Mouse (Mus musculus) cerebellum, adult 9-11 months (tissue): ENCODE results near the gene AI837181.

Experiments used
- DNase-seq: peaks from one replicate; pipeline ENCODE4 v3.0.0; 2022

AI837181 gene

GRCm38 (mm10) chr19:5447515-5448353, 22.8 kb downstream of the AI837181 start, which contains the start of gene Fosl1:
Gene Fosl1, plus strand, starts transcription at chr19:5447547.
- peak; percentile 78 for DNase-seq

DNA sequence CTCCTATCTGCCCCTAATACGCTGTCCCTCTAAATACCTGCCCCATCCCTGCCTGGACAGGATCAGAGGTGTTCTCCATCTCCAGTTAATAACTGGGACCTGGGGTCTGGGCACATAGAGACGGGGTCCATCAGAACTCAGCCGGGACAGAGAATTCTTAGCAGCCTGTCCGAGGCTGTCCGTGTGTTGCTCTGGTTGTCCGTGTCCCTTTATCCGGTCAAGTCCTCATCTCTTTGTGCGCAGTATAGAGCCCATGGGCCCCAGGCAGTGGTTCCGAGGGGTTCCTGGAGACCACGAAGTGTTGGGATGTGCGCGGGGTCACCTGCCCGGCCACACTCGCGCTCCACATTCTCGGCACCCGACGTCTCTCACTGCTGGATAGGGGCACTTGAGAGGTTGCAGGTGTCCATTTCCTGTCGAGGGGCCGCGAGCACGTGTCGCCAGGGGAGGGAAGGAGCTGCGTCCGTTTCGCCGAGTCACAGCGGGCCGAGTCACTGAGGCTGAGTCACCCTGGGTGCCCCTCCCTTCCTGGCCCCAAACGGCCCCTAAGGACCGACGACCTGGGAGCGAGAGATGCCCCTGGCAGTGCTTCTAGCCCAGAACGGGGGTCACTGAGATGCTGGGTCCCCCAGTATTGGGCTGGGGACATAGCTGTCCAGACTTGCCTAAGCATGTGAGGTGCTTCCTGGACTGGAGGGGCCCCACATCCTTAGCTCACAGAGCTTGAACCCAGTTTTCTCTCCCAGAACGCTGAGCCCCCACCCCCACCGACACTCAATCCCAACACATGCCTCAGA, 23.6 kb downstream of the AI837181 start:
- peak; percentile 33 for DNase-seq

- DNase-seq = no peak
Observed at GRCm38 (mm10) chr19:5449673-5450072, 24.7 kb downstream of the AI837181 start.

DNA sequence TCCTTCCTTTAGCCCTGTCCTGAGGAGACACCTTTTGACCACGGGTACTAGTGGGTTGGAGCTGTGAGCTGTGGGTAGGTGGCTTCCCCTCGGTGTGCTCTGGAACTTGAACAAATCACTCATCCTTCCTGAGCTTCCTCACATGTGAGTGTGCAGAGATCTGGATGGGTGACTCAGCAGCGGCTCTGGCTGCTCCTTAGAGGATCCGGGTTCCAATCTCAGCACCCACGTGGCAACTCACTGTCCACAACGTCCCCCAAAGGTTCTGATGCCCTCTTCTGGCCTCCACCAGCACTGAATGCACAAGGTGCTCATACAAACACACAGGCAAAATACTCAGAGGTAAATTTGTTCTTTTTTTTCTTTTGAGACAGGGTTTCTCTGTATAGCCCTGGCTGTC, 26.8 kb downstream of the AI837181 start:
- DNase-seq = no peak

GRCm38 (mm10) chr19:5455037-5455436, 30.1 kb downstream of the AI837181 start:
- DNase-seq = no peak

- no peak for DNase-seq
Observed at GRCm38 (mm10) chr19:5455568-5455967, 30.6 kb downstream of the AI837181 start.

DNA sequence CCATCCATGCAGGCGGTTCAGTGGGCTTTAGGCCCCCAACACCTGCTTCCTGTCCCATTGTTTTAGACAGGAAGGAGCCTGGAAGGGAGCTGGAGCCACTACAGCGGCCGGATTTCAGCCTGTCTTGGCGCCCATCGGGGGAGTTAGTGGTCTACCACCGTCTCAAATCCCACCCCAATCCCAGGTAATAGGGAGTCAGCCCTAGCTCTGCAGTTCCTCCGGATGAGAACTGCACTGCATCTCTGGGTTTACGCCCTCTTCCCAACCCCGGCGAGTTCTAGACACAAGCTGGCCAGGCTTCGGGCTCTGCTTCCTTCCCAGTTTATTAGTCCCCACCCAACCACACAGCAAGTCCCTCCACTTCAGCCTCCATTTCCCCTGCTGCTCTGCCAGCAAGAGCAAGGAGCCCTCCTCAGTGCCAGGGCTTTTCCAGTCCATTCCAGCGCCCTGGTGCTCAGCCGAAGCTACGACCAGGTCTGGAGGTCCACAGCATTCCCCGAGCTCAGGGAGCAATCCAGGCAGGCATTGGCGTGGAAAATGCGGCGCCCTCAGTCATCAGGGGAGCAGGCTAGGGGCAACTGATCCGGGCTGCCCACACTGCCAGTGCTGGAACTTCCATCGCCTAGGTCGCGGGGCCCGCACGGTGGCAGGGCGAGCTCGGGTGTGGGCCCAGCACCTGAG, 31.4 kb downstream of the AI837181 start:
- no peak for DNase-seq

- DNase-seq = peak; percentile 98
Observed at GRCm38 (mm10) chr19:5456922-5457745, 32.2 kb downstream of the AI837181 start.

DNA sequence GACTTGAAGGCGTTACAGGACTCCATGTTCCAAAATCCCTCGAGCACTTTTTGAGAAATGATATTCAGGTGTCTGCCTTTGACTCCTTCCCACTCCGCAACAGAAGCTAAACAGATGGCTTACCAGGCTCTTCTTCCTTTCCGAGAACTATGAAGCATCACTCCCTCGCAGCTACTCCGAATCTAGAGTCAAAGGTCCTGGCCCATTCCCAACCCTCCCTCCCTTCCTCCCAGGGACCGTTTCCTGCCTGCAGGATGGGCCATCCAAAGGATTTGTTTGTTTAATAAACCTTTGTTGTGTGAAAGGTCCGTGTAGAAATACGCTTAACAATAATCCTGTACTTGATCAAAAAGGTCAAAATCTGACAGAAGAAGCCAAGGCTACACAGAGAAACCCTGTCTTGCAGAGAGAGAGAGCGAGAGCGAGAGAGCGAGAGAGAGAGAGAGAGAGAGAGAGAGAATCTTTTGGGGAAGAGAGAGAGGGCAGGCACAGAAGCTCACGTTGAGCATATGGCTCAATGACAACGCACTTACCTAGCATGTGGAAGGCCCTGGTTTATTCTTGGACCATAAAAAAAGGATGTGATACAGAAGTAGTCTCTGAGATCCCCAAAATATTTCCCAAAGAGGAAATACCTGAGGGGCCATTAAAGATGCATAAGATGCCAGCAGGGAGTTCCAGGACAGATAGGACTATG, 33.0 kb downstream of the AI837181 start, which contains the start of gene Ccdc85b:
Gene Ccdc85b, minus strand, starts transcription at position 149 of the 697 bp plus-strand sequence.
- peak; percentile 41 for DNase-seq

DNA sequence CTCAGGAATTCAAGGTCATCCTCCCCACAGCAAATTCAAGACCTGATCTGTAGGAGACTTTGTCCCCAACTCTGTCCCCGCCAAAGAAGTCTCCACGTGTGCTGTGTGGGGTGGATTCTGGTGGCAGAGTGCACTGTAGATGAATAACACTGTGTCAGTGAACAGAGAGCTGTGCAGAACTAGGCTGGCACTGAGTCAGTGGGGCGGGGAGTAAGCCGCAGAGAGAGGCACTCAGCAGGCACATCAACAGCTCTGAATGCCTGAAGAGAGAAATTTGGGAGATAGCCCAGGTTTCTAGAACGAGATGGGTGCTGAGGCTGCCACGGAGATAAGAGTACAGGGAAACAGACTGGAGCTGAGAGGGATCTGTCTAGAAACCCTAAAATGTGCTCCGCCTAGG, 34.1 kb downstream of the AI837181 start:
- peak; percentile 63 for DNase-seq

GRCm38 (mm10) chr19:5459896-5460295, 35.0 kb downstream of the AI837181 start:
- DNase-seq = peak; percentile 17

- DNase-seq = peak; percentile 87
Observed at GRCm38 (mm10) chr19:5460465-5460911, 35.5 kb downstream of the AI837181 start, which contains the start of gene Fibp. Gene Fibp, plus strand, starts transcription at chr19:5460615.

DNA sequence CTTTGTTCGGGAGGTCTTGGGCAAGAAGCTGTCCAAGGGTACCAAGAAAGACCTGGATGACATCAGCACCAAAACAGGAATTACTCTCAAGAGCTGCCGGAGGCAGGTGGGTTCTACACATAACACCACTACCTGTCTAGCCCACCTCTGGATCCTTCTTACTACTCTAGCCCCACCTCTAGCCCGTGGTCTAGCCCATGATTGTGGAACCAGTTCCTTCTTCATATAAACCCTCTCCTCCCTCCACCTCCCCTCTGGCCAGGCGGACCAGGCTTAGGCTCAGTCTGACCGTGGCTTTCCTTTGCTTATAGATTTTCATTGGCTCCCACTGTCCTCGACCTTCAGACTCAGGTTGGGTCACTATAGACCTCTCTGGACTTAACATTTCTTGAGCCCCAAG, 36.5 kb downstream of the AI837181 start:
- DNase-seq = no peak

DNA sequence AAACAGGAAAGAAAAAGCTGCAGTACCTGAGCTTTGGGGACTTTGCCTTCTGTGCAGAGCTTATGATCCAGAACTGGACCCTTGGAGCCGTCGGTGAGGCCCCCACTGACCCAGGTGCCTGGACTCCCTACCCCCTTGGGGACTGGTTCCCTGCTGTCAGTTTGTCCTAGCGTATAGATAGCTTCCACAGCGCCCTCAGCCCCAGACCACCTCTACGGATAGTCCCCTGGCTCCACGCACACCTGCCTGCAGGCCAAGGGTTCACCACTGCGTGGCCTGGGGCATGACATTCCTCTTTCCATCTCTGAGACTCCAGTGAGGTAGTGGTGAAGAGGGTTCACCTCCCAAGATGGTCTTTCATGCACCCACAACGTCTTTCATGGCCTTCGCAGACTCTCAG, 38.3 kb downstream of the AI837181 start:
- peak; percentile 49 for DNase-seq

GRCm38 (mm10) chr19:5463791-5464562, 39.0 kb downstream of the AI837181 start:
- peak; percentile 74 for DNase-seq

DNA sequence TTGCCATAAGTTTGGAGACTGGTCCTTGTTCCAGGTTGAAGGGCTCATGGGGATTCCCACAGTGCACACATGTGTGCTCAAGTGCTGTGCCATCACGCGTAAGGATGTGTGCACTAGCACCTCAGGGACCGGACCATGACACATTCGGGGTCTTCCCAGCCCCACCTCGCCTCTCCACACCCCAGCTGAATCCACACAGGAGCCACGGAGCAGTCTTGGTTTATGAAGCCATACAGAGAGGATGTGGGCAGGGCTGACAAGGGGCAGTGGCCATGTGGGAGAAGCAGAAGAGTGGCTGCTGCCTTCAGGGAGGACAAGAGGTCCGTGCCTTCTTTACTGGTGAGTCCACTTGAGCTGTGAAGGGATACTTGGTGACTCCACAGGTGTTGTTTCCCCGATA, 40.1 kb downstream of the AI837181 start:
- DNase-seq = peak; percentile 40

DNA sequence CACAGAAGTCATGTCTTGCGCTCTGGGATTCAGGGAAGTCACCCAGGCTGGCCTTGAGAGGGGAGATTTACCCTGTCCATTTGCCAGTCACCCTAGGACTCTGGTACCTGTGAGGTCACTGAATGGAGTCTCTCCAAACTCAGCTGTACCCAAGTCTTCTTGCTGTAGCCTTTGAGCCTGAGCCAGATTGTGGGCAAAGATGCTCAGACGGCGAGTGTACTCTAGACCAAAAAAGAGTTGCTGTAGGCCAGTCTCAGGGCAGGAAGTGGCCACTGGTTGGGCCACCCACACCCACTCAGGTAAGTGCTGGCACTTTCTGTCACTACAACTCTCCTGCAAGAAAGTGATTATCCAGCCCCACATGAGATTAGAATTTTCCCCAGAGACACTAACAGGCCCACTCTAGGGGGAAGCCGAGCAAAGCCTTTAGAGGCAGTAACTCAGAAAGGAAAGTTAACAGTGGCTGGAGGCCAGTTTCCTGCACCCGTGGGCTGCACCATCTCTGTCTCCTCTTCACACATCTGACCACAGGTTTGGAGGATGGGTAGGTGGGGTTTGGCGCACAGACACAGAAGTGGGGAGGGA, 42.1 kb downstream of the AI837181 start:
- no peak for DNase-seq

GRCm38 (mm10) chr19:5468374-5468773, 43.4 kb downstream of the AI837181 start, which contains the start of gene Ctsw:
Gene Ctsw, minus strand, starts transcription at chr19:5468507.
- no peak for DNase-seq

DNA sequence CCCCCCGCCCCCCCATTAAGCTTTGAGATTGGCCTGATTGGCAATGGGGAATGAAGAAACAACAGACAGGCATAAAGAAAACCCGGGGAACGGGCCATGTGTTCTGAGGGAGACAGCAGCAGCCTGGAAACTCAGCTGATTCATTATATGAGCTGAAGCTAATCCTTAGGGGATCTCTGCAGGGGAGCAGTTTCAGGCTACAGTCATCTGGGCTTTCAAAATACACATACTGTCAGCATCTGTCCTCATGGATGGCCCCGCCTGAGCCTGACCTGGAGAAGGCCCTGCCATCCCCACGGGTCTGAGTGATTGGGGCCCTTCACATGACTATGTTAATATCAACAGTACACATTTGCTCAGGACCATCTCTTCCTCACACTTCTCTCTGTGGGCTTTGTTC, 46.9 kb downstream of the AI837181 start:
- no peak for DNase-seq

- DNase-seq = no peak
Observed at GRCm38 (mm10) chr19:5472857-5473256, 47.9 kb downstream of the AI837181 start.
